Mouse (Mus musculus) layer of hippocampus, postnatal 36 days (tissue): ENCODE data around the gene Kdm7a. TPM values are rescaled to one million over a fixed set of nuclear protein-coding genes. Genes with fewer than 3 reads are reported as not detected.

Experiments used
- total RNA-seq, 2 experiments: library from RNA; stranded (reverse); gene quantifications; 2 replicates each; pipeline ENCODE4 v1.2.3; 2021

Kdm7a gene
- total RNA-seq, 2 experiments from 2014 or later: 57.2 to 64.2 TPM

Other genes with a start within 250 kb of the Kdm7a start
- 1 to 10 TPM; 5.7 to 6.3 TPM for gene Parp12, start 88.4 kb downstream of the Kdm7a start, total RNA-seq
- gene Slc37a3, start 170.9 kb upstream of the Kdm7a start, total RNA-seq: 10 to 100 TPM; 73.8 to 84.2 TPM
- not detected for gene Rab19, start 174.4 kb upstream of the Kdm7a start, total RNA-seq
- gene Mkrn1, start 213.7 kb upstream of the Kdm7a start, total RNA-seq: 100 to 1,000 TPM; 127 to 136 TPM